Mouse (Mus musculus): ENCODE results near the gene Syt14. TPM values are rescaled to one million over a fixed set of nuclear protein-coding genes. Genes with fewer than 3 reads are reported as not detected.

Syt14 gene
- total RNA-seq, 1 experiment from 2014 or later: 0.14 TPM

DNA sequence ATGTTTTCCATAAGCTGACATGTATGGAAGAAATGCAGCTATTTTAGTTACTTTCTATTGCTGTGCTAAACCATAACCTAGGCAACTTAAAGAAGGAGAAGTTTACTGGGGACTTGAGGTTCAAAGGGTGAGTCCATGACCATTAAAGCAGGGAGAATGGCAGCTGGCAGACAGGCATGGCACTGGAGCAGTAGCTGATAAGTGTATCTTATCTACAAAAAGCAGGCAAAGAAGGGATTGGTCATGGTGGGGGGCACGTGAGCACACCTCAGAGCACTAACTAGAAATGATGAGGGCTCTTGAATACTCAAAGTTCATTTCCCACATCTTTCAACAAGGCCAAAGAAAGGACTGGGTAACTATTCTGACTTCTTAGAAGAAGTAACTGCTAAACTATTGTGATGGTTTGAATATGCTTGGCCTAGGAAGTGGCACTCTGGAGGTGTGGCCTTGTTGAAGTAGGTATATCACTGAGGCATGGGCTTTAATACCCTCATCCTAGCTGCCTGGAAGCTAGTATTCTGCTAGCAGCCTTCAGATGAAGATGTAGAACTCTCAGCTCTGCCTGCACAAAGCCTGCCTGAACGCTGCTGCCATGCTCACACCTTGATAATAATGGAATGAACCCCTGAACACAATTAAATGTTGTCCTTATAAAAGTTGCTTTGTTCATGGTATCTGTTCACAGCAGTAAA lies 41.2 kb downstream of the Syt14 start:
- ATAC-seq (replicated peaks; ENCODE audit: low read depth, poor library complexity, severe bottlenecking): no peak

- no peak for ATAC-seq (replicated peaks; ENCODE audit: low read depth, poor library complexity, severe bottlenecking)
Measured at GRCm38 (mm10) chr1:192993491-192993890, 42.1 kb downstream of the Syt14 start.

GRCm38 (mm10) chr1:192987203-192987602 lies 48.4 kb downstream of the Syt14 start:
- ATAC-seq (replicated peaks; ENCODE audit: low read depth, poor library complexity, severe bottlenecking): no peak

GRCm38 (mm10) chr1:192986481-192986880 lies 49.1 kb downstream of the Syt14 start:
- no peak for ATAC-seq (replicated peaks; ENCODE audit: low read depth, poor library complexity, severe bottlenecking)

DNA sequence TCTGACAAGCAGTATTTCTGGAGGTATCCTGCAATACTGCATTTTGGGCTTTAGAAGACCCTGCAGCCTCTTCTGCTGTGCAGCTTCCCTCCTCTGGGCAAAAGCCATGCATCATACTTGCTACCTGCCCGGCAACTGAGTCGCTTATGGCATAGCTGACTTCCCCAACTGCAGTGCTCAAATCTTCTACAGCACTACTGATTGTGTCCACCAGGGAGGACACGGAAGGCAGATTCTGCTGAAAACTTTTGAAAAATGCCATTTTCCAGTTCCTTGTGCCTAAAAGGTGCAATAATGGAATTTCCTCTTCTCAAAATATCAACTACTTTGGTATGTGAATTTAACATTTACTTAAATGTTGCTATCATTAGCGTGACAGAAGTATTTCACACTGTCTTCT lies 51.2 kb downstream of the Syt14 start:
- ATAC-seq (replicated peaks; ENCODE audit: low read depth, poor library complexity, severe bottlenecking): no peak

GRCm38 (mm10) chr1:192981658-192982057 lies 53.9 kb downstream of the Syt14 start:
- no peak for ATAC-seq (replicated peaks; ENCODE audit: low read depth, poor library complexity, severe bottlenecking)

GRCm38 (mm10) chr1:192981120-192981519 lies 54.5 kb downstream of the Syt14 start:
- no peak for ATAC-seq (replicated peaks; ENCODE audit: low read depth, poor library complexity, severe bottlenecking)

GRCm38 (mm10) chr1:192962323-192962722 lies 73.3 kb downstream of the Syt14 start:
- ATAC-seq (replicated peaks; ENCODE audit: low read depth, poor library complexity, severe bottlenecking): no peak

GRCm38 (mm10) chr1:192947839-192948173 lies 87.8 kb downstream of the Syt14 start:
- no peak for ATAC-seq (replicated peaks; ENCODE audit: low read depth, poor library complexity, severe bottlenecking)

- ATAC-seq (replicated peaks; ENCODE audit: low read depth, poor library complexity, severe bottlenecking): no peak
Measured at GRCm38 (mm10) chr1:192947170-192947838, 88.3 kb downstream of the Syt14 start.

DNA sequence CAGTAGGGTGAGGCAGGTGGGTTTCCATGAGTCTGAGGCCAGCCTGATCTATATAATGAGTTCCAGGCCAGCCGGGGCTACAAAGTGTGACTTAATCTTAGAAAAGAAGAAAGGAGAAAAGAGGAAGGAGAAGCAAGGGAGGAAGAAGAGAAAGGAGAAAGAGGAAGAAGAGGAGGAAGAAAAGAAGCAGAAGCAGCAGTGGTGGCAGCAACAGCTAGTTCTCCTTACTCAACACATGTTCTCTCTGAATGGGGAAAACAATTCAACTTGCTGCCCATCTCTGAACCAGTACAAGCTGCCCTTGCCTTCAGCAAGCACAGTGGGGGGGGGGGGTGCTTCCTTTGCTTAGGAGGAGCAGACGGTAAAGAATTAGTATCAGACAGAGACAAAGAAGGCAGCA lies 96.5 kb downstream of the Syt14 start:
- ATAC-seq (replicated peaks; ENCODE audit: low read depth, poor library complexity, severe bottlenecking): peak; percentile 45; the same call in 1 of the 2 replicates

DNA sequence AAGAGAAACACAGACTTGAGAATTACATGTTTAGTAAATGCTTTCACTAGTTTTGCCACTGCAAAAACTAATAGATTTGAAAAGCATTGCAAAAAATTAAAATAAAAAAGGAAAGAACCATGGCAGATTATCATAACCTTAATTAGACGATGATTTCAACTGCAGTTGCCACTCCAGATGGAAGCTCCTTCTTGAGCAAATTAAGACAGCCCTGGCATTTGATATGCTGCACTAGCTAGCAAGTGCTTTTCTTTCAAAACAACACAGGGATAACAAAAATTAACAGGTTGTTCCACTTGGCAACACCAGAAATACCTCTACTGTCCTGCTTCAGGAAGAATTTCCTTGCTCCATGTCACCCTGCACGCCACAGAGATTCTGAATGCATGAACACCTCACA lies 97.6 kb downstream of the Syt14 start:
- no peak for ATAC-seq (replicated peaks; ENCODE audit: low read depth, poor library complexity, severe bottlenecking)

DNA sequence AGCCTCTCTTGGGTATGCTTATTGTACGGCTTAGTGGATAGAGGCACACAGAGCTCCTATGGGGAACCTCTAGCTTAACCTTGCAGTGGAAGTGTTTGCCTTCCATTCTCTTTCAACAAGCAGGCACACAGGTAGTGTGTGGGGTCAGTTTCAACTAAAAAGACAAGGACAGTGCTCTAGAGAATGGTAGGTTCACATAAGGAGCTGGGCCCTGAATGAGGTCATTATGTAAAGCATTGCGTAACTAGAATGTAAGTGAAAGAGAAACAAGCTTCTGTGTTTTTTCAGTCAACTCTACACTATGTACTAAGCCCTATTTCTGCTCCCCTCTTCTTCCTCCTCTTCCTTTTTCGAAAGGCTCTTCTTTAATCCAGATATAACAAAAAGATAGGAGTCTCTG lies 103.8 kb downstream of the Syt14 start:
- ATAC-seq (replicated peaks; ENCODE audit: low read depth, poor library complexity, severe bottlenecking): 0 out of 2 replicates have a peak, but pooled peaks have one; percentile 50

GRCm38 (mm10) chr1:192912101-192912728 lies 123.4 kb downstream of the Syt14 start:
- no peak for ATAC-seq (replicated peaks; ENCODE audit: low read depth, poor library complexity, severe bottlenecking)

DNA sequence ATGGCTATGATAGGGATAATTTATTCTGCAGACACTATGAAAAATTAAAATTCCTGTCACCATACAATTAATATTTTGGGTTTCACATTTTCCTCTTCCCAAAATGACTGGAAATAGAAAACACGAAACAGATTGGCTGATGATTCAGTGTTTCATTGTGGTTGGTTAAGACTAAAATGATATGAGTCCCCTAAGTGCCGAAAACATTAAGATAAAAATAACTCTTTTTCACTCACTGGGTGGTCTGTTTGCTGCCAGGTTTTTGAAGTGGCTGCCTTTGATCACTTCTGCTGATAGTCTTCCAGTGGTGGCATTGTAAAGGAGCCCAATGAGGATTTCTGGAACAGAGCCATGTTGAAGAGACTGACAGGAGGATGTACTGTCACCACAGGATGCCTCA lies 134.1 kb downstream of the Syt14 start:
- no peak for ATAC-seq (replicated peaks; ENCODE audit: low read depth, poor library complexity, severe bottlenecking)

DNA sequence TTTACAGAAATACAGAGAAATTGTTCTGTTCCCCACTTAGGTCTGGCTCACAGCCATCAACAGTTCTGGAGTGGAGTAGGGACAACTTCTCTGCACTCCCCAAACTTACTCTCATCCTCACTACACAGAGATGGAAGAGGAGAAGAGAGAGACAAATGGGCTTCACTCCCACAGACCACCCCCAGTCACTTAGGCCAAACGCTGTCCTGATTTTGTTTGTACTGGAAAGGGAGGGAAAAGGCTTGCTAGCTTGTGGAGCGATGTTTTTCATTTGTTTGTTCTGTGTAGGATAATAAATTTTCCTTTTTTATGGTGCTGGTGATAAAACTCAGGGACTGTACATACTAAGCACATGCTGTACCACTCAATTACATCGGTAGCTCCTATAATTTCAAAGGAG lies 134.7 kb downstream of the Syt14 start:
- no peak for ATAC-seq (replicated peaks; ENCODE audit: low read depth, poor library complexity, severe bottlenecking)

GRCm38 (mm10) chr1:192898742-192899141 lies 136.8 kb downstream of the Syt14 start:
- no peak for ATAC-seq (replicated peaks; ENCODE audit: low read depth, poor library complexity, severe bottlenecking)

- ATAC-seq (replicated peaks; ENCODE audit: low read depth, poor library complexity, severe bottlenecking): no peak
Measured at GRCm38 (mm10) chr1:192897218-192897617, 138.4 kb downstream of the Syt14 start.

GRCm38 (mm10) chr1:192896076-192896475 lies 139.5 kb downstream of the Syt14 start:
- no peak for ATAC-seq (replicated peaks; ENCODE audit: low read depth, poor library complexity, severe bottlenecking)

- no peak for ATAC-seq (replicated peaks; ENCODE audit: low read depth, poor library complexity, severe bottlenecking)
Measured at GRCm38 (mm10) chr1:192890716-192891115, 144.9 kb downstream of the Syt14 start.

- ATAC-seq (replicated peaks; ENCODE audit: low read depth, poor library complexity, severe bottlenecking): 0 out of 2 replicates have a peak, but pooled peaks have one; percentile 52
Measured at GRCm38 (mm10) chr1:192882617-192883295, 152.8 kb downstream of the Syt14 start.

Data from common myeloid progenitor, adult 5-6 weeks (primary cell).